Mouse (Mus musculus) neural tube, embryonic 11.5 days (tissue): Measurements from ENCODE around the gene Ccdc171. TPM values are rescaled to one million over a fixed set of nuclear protein-coding genes. Genes with fewer than 3 reads are reported as not detected.
A peak's percentile ranks its signal among the peaks of the same experiment; 100 is the strongest.

Source experiments
- ATAC-seq: fragments of 200-750 bp; cut with Nextera tagmentation; 2 replicates; pipeline ENCODE4 v1.8.0; 2017; ENCODE audit warnings: moderate number of reproducible peaks, mild to moderate bottlenecking, moderate TSS enrichment, moderate library complexity; ENCODE audit not compliant: insufficient read depth, low FRiP score, low TSS enrichment
- DNase-seq: peaks from one replicate; pipeline ENCODE4 v3.0.0-alpha.2; 2015; ENCODE audit warnings: low spot score
- H3K27ac ChIP-seq: fragments of 300-500 bp; sonication (generic); 2 replicates; pipeline ENCODE4 v1.5.1; 2014; ENCODE audit warnings: low read depth, mild to moderate bottlenecking, low read length
- H3K27me3 ChIP-seq: fragments of 300-500 bp; sonication (generic); 2 replicates; pipeline ENCODE4 v1.6.1; 2014; ENCODE audit warnings: mild to moderate bottlenecking, low read length, mixed read lengths; ENCODE audit not compliant: control insufficient read depth, insufficient read depth
- H3K36me3 ChIP-seq: fragments of 300-500 bp; sonication (generic); 2 replicates; pipeline ENCODE4 v1.6.1; 2014; ENCODE audit warnings: mild to moderate bottlenecking, low read length, moderate library complexity, mixed read lengths; ENCODE audit not compliant: control insufficient read depth, insufficient read depth
- H3K4me1 ChIP-seq: fragments of 300-500 bp; sonication (generic); 2 replicates; pipeline ENCODE4 v1.6.1; 2014; ENCODE audit warnings: low read length, mixed read lengths; ENCODE audit not compliant: control insufficient read depth, insufficient read depth
- H3K4me2 ChIP-seq: fragments of 300-500 bp; sonication (generic); 2 replicates; pipeline ENCODE4 v1.6.1; 2014; ENCODE audit warnings: low read depth, mild to moderate bottlenecking, moderate library complexity
- H3K4me3 ChIP-seq: fragments of 300-500 bp; sonication (generic); 2 replicates; pipeline ENCODE4 v1.5.1; 2014; ENCODE audit warnings: low read depth, low read length
- H3K9ac ChIP-seq: fragments of 300-500 bp; sonication (generic); 2 replicates; pipeline ENCODE4 v1.6.1; 2014; ENCODE audit warnings: mild to moderate bottlenecking, low read length
- H3K9me3 ChIP-seq: fragments of 300-500 bp; sonication (generic); 2 replicates; pipeline ENCODE4 v1.6.1; 2016; ENCODE audit warnings: low read length; ENCODE audit not compliant: control insufficient read depth
- WGBS: fragments of 180-500 bp; shearing (Covaris S2); extraction: QIAGEN DNeasy Blood & Tissue Kit; methylation state at CpG from one replicate; pipeline ENCODE4 v1.1.7; 2014; 5-methylcytosine and 5-hydroxymethylcytosine counted together
- polyA plus RNA-seq: library from polyadenylated mRNA; unstranded; fragments of >200 nt; fragmentation: Nextera tagmentation; extraction: Ambion mirVana; gene quantifications from 2 replicates; pipeline ENCODE4 v1.2.1, GENCODE M21; 2014

Gene Ccdc171
- polyA plus RNA-seq, 1 experiment from 2014 or later, result 4.0 TPM

GRCm38 (mm10) chr4:83681081-83681480 lies 155.7 kb downstream of the Ccdc171 start:
- 96% methylated on average over 14 of the region's 14 CpGs for WGBS
- H3K9me3 ChIP-seq, result no peaks in the 10 kb centered on the region
- no peak overlapping the region for H3K27ac ChIP-seq
- no peak for DNase-seq
- no peak for ATAC-seq
- no peaks in the 10 kb centered on the region for H3K27me3 ChIP-seq
- H3K4me1 ChIP-seq, result no peaks in the 10 kb centered on the region
- H3K9ac ChIP-seq, result no peak overlapping the region
- H3K4me2 ChIP-seq, result no peak overlapping the region
- no peak overlapping the region for H3K4me3 ChIP-seq
- no peaks in the 10 kb centered on the region for H3K36me3 ChIP-seq

DNA sequence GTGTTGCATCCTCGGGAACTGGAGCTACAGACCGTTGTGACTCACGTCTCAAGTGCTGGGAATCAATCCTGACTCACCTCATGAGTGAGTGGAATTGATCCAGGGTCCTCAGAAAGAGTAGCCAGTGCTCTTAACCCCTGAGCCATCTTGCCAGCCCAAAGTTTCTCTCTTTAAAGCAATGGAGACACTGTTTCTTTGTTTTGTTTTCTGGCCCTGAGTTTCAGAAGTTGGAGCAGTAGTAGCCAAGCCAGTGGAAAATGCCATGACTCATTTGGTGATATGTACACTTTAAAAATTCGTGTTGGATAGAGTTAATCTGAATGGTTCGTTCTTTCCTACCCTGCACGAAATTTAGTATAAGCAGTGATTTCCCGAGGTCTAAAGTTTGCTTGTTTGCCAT lies 157.5 kb downstream of the Ccdc171 start:
- 85% methylated on average over 7 of the region's 7 CpGs for WGBS
- Histone ChIP-seq H3K27ac (no peak overlapping the region), H3K4me3 (no peak overlapping the region), H3K9ac (no peak overlapping the region), H3K4me2 (no peak overlapping the region), H3K36me3 (no peaks in the 10 kb centered on the region), H3K9me3 (no peaks in the 10 kb centered on the region), H3K27me3 (no peaks in the 10 kb centered on the region), H3K4me1 (no peaks in the 10 kb centered on the region)
- no peak for ATAC-seq
- no peak for DNase-seq

DNA sequence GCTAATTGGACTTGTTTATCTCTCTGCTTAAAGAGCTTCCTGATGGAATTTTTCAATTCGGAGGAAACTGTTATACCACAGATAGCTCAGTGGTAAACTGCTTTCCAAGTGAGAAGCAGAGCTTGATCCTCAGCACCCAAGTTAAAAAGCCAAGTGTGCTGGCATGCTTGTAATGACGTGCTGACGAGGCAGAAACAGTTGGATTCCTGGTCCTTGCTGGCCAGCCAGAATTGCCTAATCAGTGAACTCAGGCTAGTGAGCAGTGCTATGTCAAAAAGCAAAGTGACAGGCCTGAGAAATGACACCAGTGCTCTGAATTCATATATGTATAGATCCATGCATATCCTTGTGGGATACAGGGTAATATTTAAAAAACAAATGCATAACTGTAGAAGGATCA lies 174.8 kb downstream of the Ccdc171 start:
- H3K4me1 ChIP-seq, result no peaks in the 10 kb centered on the region
- no peak for DNase-seq
- WGBS, result 82% methylated on average over 3 of the region's 3 CpGs
- no peak overlapping the region for H3K27ac ChIP-seq
- no peak overlapping the region for H3K4me2 ChIP-seq
- no peak for ATAC-seq
- no peaks in the 10 kb centered on the region for H3K36me3 ChIP-seq
- no peaks in the 10 kb centered on the region for H3K9me3 ChIP-seq
- no peak overlapping the region for H3K4me3 ChIP-seq
- H3K9ac ChIP-seq, result no peak overlapping the region
- no peaks in the 10 kb centered on the region for H3K27me3 ChIP-seq

DNA sequence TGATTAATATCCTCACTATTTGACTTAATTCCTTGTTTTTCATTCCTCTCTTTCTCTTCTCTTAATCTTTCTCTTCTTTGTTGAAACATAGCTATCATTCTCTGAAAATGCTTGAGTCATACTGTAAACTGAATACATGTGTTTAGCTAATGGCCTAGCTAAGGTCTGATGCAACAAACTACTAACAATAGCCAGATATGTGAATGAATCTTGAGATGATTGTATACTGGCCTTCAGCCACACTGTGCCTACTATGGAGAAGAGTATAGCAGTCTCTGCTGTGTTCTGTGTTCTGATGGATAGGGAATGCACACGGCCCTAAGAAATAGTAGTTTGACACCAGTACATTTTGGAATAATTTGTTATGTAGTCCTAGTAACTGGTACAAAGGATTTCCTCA lies 191.7 kb downstream of the Ccdc171 start:
- no peak for DNase-seq
- WGBS, result 78% methylated on average over 1 of the region's 1 CpGs
- no peaks in the 10 kb centered on the region for H3K27me3 ChIP-seq

DNA sequence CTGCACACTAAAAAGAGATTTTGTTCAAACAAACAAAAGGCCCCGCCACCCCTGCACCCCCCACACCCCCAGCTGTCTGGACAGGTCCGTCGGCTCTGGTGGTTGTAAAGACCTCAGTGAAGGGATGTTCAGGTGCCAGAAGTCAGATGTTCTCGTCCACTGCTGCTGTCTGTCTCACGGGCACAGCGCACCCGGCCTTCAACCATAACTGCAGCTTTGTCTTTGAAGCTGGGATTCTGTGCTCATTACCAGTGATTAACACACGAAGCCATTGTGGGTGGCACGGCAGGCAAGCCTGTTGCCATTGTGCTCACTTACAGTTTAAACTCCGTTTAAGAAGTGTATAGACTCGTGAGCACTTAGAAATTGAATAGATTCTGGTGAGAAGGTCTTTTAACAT lies 194.5 kb downstream of the Ccdc171 start:
- no peak overlapping the region for H3K4me3 ChIP-seq
- H3K9ac ChIP-seq, result no peak overlapping the region
- no peaks in the 10 kb centered on the region for H3K4me1 ChIP-seq
- no peaks in the 10 kb centered on the region for H3K27me3 ChIP-seq
- no peak for ATAC-seq
- WGBS, result 45% methylated on average over 11 of the region's 11 CpGs
- no peak overlapping the region for H3K27ac ChIP-seq
- no peak overlapping the region for H3K4me2 ChIP-seq
- no peaks in the 10 kb centered on the region for H3K36me3 ChIP-seq
- no peak for DNase-seq
- H3K9me3 ChIP-seq, result no peaks in the 10 kb centered on the region

More for the DNA sequence above, 191.7 kb downstream of the Ccdc171 start:
- no peak for ATAC-seq
- no peak overlapping the region for H3K4me3 ChIP-seq
- no peaks in the 10 kb centered on the region for H3K9me3 ChIP-seq
- H3K36me3 ChIP-seq, result no peaks in the 10 kb centered on the region
- H3K9ac ChIP-seq, result no peak overlapping the region
- no peaks in the 10 kb centered on the region for H3K4me1 ChIP-seq
- H3K27ac ChIP-seq, result no peak overlapping the region
- no peak overlapping the region for H3K4me2 ChIP-seq

DNA sequence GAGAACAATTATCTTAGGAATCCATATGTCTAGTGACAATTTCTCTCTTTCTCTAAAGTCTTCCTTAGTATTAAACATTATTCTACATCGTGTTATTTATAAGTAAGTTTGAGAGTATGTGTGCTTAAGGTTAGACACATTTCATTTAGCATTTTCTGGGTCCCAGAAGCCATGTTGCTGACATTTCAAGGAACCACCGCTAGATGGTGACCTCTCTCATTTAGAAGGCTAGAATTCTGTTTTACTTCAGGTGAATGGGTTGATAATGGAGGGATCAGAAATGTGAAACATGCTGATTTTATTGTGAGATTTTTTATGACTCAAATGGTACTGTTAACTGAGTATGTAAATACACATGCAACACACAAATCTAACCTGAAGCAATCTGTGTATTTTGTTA lies 199.8 kb downstream of the Ccdc171 start:
- no peaks in the 10 kb centered on the region for H3K36me3 ChIP-seq
- no peaks in the 10 kb centered on the region for H3K4me1 ChIP-seq
- H3K27me3 ChIP-seq, result no peaks in the 10 kb centered on the region
- H3K27ac ChIP-seq, result no peak overlapping the region
- H3K9ac ChIP-seq, result no peak overlapping the region
- H3K4me2 ChIP-seq, result no peak overlapping the region
- no peak overlapping the region for H3K4me3 ChIP-seq
- ATAC-seq (no peak), DNase-seq (no peak)
- no peaks in the 10 kb centered on the region for H3K9me3 ChIP-seq
- 4% methylated on average over 2 of the region's 2 CpGs for WGBS

DNA sequence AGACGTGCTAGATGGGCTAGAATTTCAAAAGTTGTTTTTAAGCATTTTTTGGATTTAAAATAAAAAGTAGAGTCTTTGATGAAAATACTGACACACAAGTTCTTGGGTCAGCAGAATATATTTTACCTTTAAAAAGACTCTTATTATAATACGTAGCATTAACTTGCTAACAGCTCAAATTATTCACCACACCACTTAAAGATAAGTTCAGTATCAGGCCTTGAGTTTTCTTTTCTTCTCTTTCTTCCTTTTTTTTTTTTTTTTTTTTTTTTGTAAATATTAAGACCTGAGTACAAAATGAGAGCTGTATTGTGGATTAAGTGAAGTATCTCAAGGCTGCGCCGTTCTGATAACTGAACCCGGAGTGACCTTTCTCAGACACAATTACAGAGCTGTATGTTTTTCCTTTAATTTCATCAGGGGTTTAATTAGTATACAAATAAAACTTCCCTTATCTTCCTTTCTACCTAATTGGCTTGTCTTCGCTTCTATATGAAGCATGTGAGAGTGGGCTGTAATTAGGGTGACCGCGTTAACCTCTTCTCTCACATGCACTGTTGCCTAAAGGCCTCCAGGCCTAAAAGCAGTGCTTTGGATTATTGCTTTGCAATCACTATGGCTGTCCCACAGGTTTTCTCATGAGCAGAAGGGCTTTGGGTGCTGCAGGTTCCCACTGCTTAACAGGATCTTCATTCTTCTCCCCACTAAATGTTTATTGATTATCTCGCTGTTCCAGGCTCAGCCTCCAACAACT lies 214.0 kb downstream of the Ccdc171 start:
- WGBS, result 89% methylated on average over 9 of the region's 9 CpGs
- Histone ChIP-seq H3K36me3 (no peaks in the 10 kb centered on the region), H3K4me2 (no peak overlapping the region), H3K4me1 (no peaks in the 10 kb centered on the region; the same call in 1 of the 2 replicates), H3K9me3 (no peaks in the 10 kb centered on the region), H3K27me3 (no peaks in the 10 kb centered on the region), H3K4me3 (no peak overlapping the region), H3K27ac (no peak overlapping the region), H3K9ac (no peak overlapping the region)
- no peak for ATAC-seq
- DNase-seq, result no peak

- WGBS, result 81% methylated on average over 4 of the region's 4 CpGs
- no peaks in the 10 kb centered on the region; the same call in 1 of the 2 replicates for H3K4me1 ChIP-seq
- H3K9me3 ChIP-seq, result no peaks in the 10 kb centered on the region
- H3K36me3 ChIP-seq, result no peaks in the 10 kb centered on the region
- H3K27ac ChIP-seq, result no peak overlapping the region
- H3K27me3 ChIP-seq, result no peaks in the 10 kb centered on the region
- no peak overlapping the region for H3K4me2 ChIP-seq
- ATAC-seq, result no peak
- DNase-seq, result no peak
- H3K9ac ChIP-seq, result no peak overlapping the region
- H3K4me3 ChIP-seq, result no peak overlapping the region
These were observed 214.5 kb downstream of the Ccdc171 start for GRCm38 (mm10) chr4:83739891-83740277.

- DNase-seq (peak; percentile 20), ATAC-seq (peak; percentile 73)
- Histone ChIP-seq H3K9ac (peak overlapping the region; percentile 7; the same call in 1 of the 2 replicates), H3K27me3 (no peaks in the 10 kb centered on the region), H3K36me3 (no peaks in the 10 kb centered on the region), H3K4me2 (peak overlapping the region; percentile 20; the same call in 1 of the 2 replicates), H3K4me1 (no peaks in the 10 kb centered on the region; the same call in 1 of the 2 replicates), H3K27ac (peak overlapping the region; percentile 14; the same call in 1 of the 2 replicates), H3K4me3 (no peak overlapping the region), H3K9me3 (no peaks in the 10 kb centered on the region)
- 40% methylated on average over 12 of the region's 12 CpGs for WGBS
These were observed 217.6 kb downstream of the Ccdc171 start for GRCm38 (mm10) chr4:83742806-83743460.
